Mouse (Mus musculus): Measurements from ENCODE around the gene Aldh1l1.
A peak's percentile ranks its signal among the peaks of the same experiment; 100 is the strongest.

Aldh1l1 gene

DNA sequence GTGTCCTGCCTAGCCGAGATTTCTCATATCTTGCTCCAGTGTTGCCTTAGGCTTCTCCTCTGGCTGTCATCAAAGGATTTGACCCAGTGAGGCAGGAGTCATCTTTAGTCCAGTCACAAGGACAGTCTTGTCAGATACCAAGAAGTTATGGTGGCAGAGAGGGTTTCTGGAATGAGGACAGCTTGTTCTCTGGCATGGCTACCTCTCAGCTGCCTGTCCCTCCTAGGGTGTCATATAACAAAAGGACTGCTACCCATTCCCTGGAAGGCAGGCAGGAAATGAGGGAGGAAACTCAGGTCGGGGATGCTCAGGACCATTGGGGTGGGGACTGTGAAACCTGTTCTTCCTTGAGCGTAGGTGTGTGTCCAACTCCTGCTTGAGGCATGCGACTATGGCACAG, 14.1 kb upstream of the Aldh1l1 start:
- DNase-seq (ENCODE audit: low spot score), result no peak

DNA sequence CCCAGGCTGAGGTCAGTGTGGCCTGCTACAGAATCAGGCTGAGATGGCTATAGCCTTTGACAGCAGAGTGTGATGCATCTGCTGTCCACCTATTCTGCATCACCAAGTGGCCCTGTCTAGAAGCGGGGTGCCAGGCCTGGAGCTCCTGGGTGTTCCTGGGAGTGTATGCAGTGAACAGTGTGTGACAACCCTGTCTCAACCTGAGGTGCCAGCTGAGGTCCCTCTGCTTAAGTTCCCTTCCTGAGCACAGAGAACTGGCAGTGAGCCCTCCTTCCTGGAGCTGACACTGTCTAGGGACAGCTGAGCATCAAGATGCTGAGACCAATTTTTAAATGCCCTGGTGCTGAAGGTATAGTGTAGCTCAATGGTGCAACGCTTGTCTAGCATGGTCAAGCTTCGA, 13.5 kb upstream of the Aldh1l1 start:
- DNase-seq (ENCODE audit: low spot score), result no peak

DNA sequence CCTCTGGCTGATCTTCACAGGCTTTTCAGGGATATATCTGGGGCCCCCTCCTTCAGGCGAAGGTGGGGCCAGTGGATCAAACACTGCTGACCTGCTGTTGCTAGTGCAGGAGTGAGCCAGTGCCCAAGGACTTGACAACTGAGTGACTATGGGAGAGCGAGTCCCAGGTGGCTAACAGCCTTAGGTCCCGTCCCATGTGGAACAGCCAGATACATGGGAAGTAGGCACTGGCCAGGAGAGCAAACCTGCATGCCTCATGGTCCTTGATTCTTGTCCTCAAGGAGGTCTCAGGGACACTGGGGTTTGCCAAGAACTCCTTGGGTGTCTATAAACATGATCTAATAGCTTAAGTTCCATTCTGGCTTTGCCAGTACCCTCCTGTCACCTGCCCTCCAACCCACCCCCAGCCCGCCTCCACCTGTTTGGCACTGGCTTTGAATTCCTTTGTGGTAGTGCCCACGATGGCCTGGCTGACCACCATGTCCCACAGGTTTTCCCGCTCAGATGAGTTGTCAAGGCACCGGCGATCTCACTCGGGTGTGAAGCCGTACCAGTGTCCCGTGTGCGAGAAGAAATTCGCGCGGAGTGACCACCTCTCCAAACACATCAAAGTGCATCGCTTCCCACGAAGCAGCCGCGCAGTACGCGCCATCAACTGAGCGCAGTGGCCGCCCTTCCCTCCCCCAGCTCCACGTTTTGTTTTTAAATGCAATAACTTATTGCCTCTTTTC, 12.4 kb upstream of the Aldh1l1 start:
- no peak for DNase-seq (ENCODE audit: low spot score)

DNA sequence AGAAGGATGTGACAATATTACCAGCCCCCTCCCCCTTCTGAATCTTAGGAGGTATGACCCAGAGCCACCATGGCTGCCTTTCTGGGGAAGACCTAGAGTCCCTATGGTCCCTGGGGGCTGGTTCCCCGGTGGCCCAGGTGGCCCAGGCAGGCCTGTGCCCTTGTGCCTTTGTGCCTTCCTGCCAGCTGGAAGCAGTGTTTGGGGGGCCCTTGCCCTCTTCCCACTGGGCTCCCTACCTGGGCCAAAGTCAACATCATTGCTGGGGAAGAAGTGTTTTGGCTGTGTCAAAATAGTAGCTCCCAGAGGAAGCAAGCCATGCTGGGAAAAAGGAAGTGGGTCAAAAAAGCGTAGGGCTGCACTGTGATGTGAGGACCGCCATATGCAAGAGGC, 11.9 kb upstream of the Aldh1l1 start:
- no peak for DNase-seq (ENCODE audit: low spot score)

DNA sequence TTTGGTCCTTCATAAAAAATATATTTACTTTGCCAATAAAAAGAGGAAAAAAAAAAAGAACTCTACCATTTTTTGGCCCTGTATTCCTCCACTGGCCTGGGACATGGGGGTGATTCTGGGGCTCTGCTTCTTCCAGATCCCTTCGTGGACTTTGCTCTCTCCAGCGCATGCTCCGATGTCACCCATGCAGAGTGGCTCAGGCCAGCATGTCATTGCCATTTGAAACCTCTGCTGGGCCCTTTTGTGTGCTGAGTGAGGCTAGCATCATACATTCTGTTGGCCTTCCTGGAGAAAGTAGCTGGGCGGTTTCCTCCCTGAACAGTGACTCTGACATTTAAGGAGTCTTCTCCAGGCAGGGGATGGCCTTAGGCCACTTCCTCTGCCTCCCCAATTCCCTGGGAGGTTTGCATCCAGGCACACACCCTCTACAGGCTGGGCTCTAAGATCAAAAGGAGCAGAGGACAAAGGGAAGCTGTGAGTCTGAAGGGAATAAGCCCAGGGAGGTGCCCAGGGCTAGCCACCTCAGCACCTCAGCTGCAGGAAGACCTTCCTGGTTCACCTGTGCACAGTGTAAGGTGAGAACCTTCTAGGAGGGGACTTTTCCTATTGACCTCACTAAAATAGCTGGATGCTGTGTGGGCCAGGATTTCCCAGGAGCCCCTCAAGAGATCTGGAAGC, 10.9 kb upstream of the Aldh1l1 start:
- no peak for DNase-seq (ENCODE audit: low spot score)

DNA sequence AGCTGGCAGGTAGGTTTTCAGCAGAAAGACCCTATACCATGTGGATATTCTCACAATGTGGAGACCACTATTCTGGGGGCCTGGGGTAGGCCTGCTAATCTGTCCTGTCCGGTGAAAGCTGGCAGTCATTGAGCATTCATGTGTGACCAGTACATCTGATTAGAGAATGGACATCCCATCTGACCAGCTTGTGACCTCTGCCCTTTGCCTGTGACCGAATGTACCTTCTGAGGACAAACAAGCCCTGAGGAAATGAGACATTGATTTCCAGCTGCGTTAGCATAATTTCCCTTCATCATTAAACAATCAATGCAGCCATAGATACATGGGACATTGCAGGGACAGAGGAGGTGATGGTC, 10.4 kb upstream of the Aldh1l1 start:
- no peak for DNase-seq (ENCODE audit: low spot score)

DNA sequence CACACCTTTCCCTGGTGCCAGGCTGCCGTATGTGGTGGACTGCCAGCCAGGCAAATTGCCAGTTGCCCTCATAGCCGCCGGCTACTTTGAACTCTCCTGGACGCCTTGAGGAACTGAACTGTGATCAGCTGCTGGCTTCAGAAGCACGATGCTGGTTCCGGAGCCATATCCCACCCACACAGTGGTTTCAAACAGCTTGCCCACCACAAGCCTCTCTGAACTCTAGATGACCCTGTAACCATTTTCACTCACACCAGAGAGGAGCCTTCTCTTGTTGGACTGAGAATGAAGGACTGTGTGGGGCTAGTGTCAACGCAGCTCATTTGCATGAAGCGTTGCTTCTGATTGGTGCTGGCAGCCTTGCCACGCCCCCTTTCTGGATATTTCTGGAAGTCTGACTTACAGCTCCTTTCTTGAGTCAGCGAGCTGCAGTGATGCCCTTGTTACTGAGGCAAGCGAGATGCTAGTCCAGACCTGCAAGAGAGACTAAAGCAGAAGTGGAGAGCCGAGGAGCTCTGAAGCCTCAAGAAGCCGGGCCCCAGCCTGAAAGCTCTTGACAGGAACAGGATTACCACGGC, 9.2 kb upstream of the Aldh1l1 start:
- DNase-seq (ENCODE audit: low spot score), result no peak

DNA sequence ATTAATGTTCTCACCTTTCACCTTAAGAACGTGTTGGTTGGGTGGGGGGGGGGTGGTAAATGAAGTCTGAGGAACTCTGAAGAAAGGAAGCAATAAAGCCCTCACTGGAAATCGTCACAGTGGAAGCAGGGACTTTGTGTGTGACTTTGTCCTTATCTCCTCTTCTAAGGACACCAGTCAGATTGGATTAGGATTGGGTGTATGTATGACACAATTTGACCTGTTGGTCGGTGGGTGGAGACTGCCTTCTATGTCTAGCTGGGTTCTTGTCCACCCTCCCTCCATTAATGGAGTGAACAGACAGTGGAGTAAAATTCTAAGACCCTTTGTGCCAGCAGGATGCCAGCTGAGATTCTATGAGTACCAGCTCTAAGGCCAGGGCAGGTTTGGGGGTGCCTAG, 2.0 kb upstream of the Aldh1l1 start:
- DNase-seq (ENCODE audit: low spot score), result no peak

DNA sequence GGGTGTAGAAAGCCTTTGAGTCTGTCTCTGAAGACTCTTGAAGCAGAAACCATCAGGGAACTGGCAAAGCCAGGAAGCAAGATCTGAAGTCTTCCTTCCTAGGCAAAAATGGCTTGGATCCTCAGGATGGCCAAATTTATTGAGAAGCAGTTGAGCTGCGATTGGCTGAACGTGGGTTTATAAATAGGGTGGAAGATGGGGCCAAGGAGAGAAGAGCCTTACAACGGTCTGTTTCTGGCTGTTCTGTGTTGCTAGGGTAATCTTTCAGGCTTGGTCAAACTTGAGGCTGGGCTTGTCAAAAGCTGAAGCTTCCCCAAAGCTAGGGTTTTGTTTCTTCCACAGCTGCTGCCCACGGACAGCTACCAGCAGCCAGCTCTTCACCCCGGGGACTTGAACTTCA, 1.4 kb upstream of the Aldh1l1 start:
- no peak for DNase-seq (ENCODE audit: low spot score)

DNA sequence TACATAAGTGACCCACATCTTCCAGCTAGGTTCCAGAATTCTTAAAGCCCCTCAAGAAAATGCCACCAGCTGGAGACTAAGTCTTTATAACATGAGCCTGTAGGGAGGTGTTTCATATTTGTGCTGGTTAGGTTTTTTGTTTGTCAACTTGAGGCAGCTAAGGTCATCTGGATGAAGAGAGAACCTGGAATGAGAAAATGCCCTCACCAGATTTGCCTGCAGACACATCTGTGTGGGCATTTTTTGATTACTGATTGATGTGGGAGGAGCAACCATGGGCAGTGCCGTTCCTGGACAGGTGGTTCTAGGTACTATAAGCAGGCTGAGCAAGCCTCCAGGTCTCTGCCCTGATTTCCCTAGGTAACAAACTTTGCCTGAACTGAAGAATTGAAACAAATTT, 1.3 kb downstream of the Aldh1l1 start:
- no peak for DNase-seq (ENCODE audit: low spot score)

DNA sequence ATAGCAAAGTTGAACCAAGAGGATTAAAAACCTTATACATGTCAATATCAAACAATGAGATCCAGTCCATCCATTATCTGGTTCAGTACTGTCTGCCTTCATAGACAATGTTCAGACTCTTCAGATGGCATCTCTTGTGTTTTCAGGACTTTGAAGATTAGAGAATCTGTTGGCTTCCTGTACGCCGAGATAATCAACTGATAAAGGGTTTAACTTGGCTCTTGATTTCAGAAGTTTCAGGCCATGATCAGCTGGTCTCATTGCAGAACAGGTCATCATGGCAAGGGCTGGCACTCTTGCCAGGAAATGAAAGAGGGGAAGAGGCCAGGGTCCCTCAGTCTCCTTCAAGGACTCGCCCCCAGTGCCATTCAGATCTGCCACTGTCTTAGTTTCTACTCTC, 3.3 kb downstream of the Aldh1l1 start:
- DNase-seq (ENCODE audit: low spot score), result no peak

DNA sequence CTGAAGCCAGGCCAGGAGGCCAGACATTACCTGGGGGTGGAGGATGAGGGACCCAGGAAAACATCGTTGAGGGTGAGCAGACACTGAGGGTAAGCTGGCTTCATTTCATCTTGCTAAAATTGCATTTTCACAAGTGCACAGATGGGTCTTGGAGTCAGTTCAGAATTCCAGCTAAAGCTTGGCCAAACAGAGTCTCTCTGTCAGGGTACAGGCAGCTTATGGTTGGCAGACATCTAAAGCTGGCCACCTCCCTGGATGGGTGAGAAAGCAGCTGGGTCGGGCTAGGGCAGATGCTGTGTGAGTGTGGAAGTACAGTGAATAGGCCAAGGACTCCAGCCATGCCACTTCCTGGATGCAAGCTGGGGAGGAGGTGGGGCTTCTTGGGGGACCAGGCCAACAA, 4.7 kb downstream of the Aldh1l1 start:
- peak; percentile 42 for DNase-seq (ENCODE audit: low spot score)

DNA sequence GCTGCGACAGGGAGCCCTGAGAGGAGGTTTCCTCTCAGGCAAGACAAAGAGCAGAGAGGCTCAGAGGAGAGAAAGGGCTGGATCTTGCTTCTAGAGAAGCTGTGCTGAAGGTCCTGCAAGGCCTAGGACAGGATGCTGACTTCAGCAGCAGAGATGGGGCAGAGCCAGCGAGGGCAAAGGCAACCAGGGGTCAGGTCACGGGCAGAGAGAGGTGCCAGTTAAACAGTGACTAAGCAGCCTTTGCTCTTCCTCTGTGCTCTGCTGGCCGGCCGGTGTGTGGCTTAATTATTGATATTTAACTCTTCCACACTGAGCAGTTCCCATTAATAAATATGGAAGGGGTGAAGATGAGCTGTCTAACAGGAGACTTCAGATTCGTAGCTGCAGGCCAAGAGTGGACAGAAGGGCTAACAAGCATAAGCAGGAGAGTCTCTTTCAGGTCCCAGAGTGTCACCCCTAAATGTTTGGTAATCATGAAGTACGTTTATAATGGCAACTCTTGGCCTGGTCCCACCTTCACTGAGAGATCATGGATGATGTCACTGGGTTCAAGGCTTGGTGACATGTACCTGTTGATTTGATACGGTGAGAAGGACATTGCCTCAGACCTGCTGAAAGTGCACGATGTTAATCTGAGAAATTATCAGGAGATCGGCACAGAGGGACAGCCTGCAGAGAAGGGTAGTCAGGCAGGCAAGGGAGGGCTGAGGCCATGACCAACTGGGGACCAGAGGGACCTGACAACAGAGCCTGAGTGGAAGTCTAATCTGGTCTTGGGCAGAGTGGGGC, 5.9 kb downstream of the Aldh1l1 start:
- DNase-seq (ENCODE audit: low spot score), result peak; percentile 81

DNA sequence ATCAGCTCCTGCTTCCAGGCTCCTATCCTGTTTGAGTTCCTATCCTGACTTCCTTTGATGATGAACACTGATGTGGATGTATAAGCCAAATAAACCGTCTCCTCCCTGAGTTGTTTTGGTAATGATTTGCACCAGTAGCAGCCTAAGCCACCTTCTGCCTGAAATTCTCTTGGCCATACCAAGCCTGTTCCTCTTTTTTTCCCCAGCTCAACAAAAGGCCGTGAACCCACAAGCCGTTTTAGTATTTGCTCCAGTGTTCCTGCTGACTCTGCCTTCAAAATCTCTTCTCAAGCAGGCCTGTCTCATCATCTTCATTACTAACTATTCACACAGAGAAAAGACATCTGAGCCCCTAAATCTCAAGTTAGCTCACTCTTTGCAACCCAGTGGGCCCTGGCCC, 7.9 kb downstream of the Aldh1l1 start:
- DNase-seq (ENCODE audit: low spot score), result no peak

DNA sequence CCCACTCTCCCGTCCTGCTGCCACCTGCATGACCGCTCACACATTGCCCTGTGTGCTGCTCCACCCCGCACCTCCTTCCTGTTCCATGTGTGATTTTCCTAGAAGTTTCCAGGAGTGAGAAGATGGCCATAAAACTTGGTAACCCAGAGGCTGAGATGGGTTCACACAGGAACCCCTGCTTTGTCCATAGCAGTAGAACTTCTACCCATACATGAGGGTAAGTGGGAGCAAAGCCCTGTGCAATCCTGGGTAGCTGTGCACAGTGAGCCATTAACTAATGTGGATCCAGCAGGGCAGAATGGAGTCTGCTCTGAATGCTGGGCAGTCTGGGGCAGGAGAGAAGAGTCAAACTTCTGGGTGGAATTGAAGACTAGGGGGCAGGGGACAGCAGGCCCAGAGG, 8.3 kb downstream of the Aldh1l1 start:
- DNase-seq (ENCODE audit: low spot score), result no peak

DNA sequence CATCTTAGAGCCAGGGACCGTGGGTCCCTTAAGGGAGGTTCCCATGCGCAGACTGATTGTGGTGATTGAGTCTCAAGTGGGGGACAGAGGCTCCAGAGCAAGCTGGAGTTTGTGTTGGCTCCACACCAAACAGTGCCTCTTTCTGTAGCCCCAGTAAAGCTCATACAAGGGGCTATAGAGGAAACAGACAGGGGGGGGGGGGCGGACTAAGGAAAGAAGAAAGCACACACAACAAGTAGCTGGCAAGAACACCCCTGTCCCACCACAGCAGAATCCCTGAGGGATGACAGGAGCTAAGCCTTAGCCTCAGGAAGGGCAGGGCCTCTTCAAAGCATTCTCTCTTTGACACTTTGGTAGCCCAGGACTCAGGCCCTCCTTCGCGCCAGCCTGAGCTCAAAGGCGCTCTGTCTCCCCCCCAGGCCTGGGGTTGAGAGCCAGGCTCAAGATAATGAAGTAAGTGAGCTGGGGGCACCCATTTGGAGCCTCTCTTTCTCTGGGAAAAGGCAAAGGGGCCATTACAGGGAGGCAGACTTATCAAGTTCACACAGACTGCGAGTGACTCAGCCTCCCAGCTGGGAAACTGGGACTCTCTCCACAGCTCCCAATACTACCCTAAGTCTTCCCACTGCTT, 9.2 kb downstream of the Aldh1l1 start:
- peak; percentile 38 for DNase-seq (ENCODE audit: low spot score)

DNA sequence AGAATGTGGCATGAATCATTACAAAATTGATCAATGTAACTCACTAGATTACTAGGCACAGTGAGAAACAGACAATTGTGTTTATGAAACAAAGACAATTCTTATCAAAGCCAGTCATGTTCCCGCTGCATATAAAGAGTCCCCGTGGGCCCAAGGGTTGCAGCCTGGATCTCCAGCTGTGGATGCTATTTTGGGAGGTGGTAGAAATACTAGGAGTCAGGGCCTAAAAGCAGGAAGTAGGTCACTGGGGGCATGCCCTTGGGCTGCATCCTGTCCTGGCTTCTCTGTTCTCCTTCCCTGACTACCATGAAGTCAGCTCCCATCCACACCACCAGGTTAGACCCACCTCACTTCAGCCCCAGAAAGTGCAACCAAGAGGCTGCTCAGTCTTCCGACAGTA, 10.0 kb downstream of the Aldh1l1 start:
- no peak for DNase-seq (ENCODE audit: low spot score)

DNA sequence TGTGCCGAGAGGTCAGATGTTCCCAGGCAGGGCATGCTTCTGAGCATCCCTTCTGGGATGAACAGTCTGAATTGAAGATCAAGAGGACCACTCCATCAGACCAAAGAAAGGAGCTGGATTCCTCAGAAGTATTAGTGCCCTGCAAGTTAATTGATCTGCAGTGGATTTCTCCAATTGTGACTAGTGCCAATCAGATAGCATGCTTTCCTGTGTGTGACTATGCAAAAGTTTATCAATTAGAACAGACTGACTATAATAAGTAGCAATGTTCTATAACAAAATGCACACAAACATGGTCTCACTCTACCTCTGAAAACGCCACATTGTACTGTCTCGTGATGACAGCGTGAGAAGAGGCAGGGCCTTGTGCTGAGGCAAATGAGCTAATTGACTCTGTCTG, 13.3 kb downstream of the Aldh1l1 start:
- no peak for DNase-seq (ENCODE audit: low spot score)

DNA sequence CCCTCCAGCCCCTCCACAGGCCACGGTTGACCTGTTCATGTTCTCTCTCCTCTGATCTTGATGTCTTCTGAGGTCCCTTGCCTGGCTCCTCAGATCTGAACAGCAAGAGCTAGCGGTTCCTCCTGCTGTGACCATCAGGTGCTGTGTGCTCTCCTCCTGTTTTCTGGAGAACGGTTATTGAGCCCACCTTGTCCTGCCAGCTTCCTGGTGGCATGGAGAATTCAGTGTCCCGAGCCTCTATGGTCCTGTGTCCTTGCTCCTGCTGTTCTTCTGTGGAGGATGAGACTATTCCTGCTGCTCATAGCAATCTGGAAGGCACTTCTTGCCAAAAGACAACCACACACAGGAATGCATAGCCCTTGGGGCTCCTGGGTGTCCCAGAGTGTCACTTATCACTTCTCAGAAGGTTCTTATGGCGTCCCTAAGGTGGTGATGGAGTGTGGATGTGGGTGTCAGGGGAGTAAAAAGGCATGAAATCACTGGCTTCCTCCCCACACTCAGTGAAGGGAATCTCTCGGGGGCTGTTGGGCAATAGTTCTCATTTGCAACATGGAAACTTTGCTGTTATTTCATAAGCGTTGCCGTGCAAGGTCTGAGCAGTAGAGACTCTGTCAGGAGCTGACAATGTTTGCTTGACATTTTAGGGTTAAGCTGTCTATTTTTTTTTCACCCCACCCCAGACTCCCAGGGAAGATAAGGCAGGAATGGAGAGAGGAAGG, 15.2 kb downstream of the Aldh1l1 start:
- peak; percentile 77 for DNase-seq (ENCODE audit: low spot score)

DNA sequence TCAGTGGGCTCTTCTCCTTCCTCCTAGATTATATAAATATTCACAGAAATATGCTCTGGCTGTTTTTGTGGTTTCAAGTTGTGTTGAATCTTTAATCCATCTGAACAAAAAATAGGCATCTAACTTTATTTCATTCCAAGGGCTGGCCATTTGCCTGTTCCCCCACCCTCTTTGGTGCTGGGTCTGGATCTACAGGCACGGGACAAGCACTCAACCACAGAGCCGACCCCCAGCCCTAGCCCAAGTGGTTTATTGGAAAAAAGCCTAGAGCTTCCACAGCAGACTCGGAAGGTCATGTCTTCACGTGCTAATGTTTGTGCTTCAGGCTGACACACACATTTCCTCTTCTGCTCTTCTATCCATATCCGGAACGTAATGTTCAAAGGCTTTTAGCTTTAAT, 19.7 kb downstream of the Aldh1l1 start:
- peak; percentile 57 for DNase-seq (ENCODE audit: low spot score)

DNA sequence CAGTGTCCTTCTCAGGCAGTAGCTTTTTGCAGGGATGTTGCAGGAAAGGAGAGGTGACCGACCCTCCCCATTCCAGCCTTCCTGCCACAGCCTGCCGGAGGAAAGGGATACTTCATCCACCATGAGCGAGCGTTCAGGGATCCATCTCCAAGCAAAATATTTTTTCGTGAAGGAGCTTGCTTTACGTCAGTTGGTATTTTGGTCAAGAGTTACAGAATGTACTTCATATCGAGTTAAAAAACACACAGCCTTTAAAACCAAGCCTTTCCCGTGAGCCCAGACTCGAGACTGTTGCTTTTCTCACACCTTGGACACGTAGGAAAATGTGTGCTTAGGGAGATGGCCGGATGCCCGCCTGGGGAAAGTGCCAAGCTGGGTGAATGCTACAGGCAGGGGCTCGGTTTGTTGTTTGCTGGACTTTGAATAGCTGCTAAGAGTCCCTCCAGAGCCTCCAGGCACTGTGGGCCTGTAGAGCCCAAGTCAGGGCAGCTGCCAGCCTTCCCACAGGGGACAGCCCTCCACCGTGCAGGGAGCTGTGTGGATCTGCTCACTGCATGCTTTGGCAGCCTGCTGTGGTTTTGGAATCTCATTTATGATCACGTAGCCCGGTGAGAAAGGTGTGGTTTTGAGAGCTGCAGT, 20.6 kb downstream of the Aldh1l1 start:
- peak; percentile 91 for DNase-seq (ENCODE audit: low spot score)

Measured in adipocyte (in vitro differentiated cells).